Mouse (Mus musculus): ENCODE measurements at regions not wholly inside any gene's neighbourhood (a gene's known extent, or its start where the extent isn't known, plus 50 kb on each side); places are given as distances from the start of the nearest gene placed in this dataset.

DNA sequence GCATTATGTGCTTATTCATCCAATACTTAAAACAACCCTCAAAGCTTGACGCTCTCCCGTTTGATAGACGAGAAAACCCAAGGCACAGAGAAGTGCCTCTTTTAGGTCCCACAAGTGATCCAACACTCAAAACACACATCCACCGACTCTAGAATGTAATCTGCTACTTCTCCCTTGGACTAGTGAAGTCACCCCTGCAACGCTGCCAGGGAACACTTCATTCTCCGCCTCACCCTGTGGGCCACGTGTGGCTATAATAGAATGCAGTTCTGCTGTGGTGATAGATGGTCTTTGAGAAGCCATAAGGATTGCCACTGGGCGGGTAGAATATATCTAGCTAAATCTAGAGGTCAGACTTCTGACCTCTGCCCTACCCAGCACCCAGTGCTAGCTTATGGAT lies 57.0 kb upstream of the Kdm7a start:
- H3K4me3 ChIP-seq (ENCODE audit: low read depth, low read length): no peak overlapping the region
- no peak overlapping the region for H3K4me2 ChIP-seq (ENCODE audit: low read depth, severe bottlenecking)
- peaks cover 6% of the 10 kb centered on the region for H3K4me1 ChIP-seq (ENCODE audit: control insufficient read depth, insufficient read depth, low read length)
- WGBS: 75% methylated on average over 8 of the region's 8 CpGs
- no peaks in the 10 kb centered on the region for H3K36me3 ChIP-seq (ENCODE audit: control insufficient read depth, insufficient read depth, low read length)
- no peaks in the 10 kb centered on the region for H3K9me3 ChIP-seq (ENCODE audit: control insufficient read depth, low read length)
- DNase-seq (ENCODE audit: low spot score) (no peak), ATAC-seq (ENCODE audit: insufficient number of reproducible peaks, low FRiP score, low TSS enrichment, low read depth) (no peak)
- no peaks in the 10 kb centered on the region for H3K27me3 ChIP-seq (ENCODE audit: control insufficient read depth, insufficient read depth, low read length)
- no peak overlapping the region for H3K27ac ChIP-seq (replicated peaks; ENCODE audit: low read depth, low read length)
- H3K9ac ChIP-seq (ENCODE audit: low read length): no peak overlapping the region

GRCm38 (mm10) chr6:39261951-39262350 lies 55.4 kb upstream of the Kdm7a start:
- H3K27me3 ChIP-seq (ENCODE audit: control insufficient read depth, insufficient read depth, low read length): no peaks in the 10 kb centered on the region
- no peak overlapping the region for H3K27ac ChIP-seq (replicated peaks; ENCODE audit: low read depth, low read length)
- no peak overlapping the region for H3K4me2 ChIP-seq (ENCODE audit: low read depth, severe bottlenecking)
- H3K4me3 ChIP-seq (ENCODE audit: low read depth, low read length): no peak overlapping the region
- DNase-seq (ENCODE audit: low spot score): no peak
- no peaks in the 10 kb centered on the region for H3K36me3 ChIP-seq (ENCODE audit: control insufficient read depth, insufficient read depth, low read length)
- 58% methylated on average over 8 of the region's 8 CpGs for WGBS
- no peak overlapping the region for H3K9ac ChIP-seq (ENCODE audit: low read length)
- H3K4me1 ChIP-seq (ENCODE audit: control insufficient read depth, insufficient read depth, low read length): peaks cover 15% of the 10 kb centered on the region
- ATAC-seq (ENCODE audit: insufficient number of reproducible peaks, low FRiP score, low TSS enrichment, low read depth): no peak
- H3K9me3 ChIP-seq (ENCODE audit: control insufficient read depth, low read length): no peaks in the 10 kb centered on the region

DNA sequence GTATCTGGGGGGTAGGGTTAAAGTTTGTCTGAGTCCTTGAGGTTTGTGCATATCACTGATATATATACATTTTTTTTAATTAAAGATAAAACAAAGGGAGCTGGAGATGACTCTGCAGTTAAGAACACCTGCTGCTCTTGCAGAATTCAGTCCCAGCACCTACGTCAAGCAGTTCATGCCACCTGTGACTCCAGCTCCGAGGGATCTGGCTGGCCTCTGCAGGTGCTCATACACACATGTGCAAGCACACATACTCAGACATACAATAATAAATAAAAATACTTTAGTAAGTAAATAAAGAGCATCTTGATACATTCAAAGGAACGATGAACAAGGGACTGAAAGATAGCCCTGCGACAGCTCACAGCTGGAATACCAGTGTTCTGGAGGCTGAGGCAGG lies 53.9 kb upstream of the Kdm7a start:
- no peak for DNase-seq (ENCODE audit: low spot score)
- peaks cover 19% of the 10 kb centered on the region for H3K4me1 ChIP-seq (ENCODE audit: control insufficient read depth, insufficient read depth, low read length)

GRCm38 (mm10) chr6:39259129-39259528 lies 52.5 kb upstream of the Kdm7a start:
- Histone ChIP-seq H3K4me1 (ENCODE audit: control insufficient read depth, insufficient read depth, low read length) (peaks cover 16% of the 10 kb centered on the region), H3K27ac (replicated peaks; ENCODE audit: low read depth, low read length) (no peak overlapping the region), H3K9ac (ENCODE audit: low read length) (no peak overlapping the region), H3K27me3 (ENCODE audit: control insufficient read depth, insufficient read depth, low read length) (no peaks in the 10 kb centered on the region), H3K4me2 (ENCODE audit: low read depth, severe bottlenecking) (no peak overlapping the region), H3K36me3 (ENCODE audit: control insufficient read depth, insufficient read depth, low read length) (no peaks in the 10 kb centered on the region), H3K4me3 (ENCODE audit: low read depth, low read length) (no peak overlapping the region), H3K9me3 (ENCODE audit: control insufficient read depth, low read length) (no peaks in the 10 kb centered on the region)
- ATAC-seq (ENCODE audit: insufficient number of reproducible peaks, low FRiP score, low TSS enrichment, low read depth): no peak
- DNase-seq (ENCODE audit: low spot score): no peak
- WGBS: 86% methylated on average over 1 of the region's 1 CpGs

More for the DNA sequence above, 53.9 kb upstream of the Kdm7a start:
- no peak overlapping the region for H3K9ac ChIP-seq (ENCODE audit: low read length)
- no peaks in the 10 kb centered on the region for H3K9me3 ChIP-seq (ENCODE audit: control insufficient read depth, low read length)
- ATAC-seq (ENCODE audit: insufficient number of reproducible peaks, low FRiP score, low TSS enrichment, low read depth): no peak
- no peak overlapping the region for H3K4me2 ChIP-seq (ENCODE audit: low read depth, severe bottlenecking)
- no peak overlapping the region for H3K27ac ChIP-seq (replicated peaks; ENCODE audit: low read depth, low read length)
- H3K27me3 ChIP-seq (ENCODE audit: control insufficient read depth, insufficient read depth, low read length): no peaks in the 10 kb centered on the region
- H3K36me3 ChIP-seq (ENCODE audit: control insufficient read depth, insufficient read depth, low read length): no peaks in the 10 kb centered on the region
- no peak overlapping the region for H3K4me3 ChIP-seq (ENCODE audit: low read depth, low read length)
- 91% methylated on average over 4 of the region's 4 CpGs for WGBS

- Histone ChIP-seq H3K36me3 (ENCODE audit: control insufficient read depth, insufficient read depth, low read length) (no peaks in the 10 kb centered on the region), H3K4me3 (ENCODE audit: low read depth, low read length) (no peak overlapping the region), H3K9me3 (ENCODE audit: control insufficient read depth, low read length) (no peaks in the 10 kb centered on the region), H3K9ac (ENCODE audit: low read length) (no peak overlapping the region), H3K4me2 (ENCODE audit: low read depth, severe bottlenecking) (no peak overlapping the region), H3K27me3 (ENCODE audit: control insufficient read depth, insufficient read depth, low read length) (no peaks in the 10 kb centered on the region), H3K4me1 (ENCODE audit: control insufficient read depth, insufficient read depth, low read length) (peaks cover 12% of the 10 kb centered on the region), H3K27ac (replicated peaks; ENCODE audit: low read depth, low read length) (no peak overlapping the region)
- DNase-seq (ENCODE audit: low spot score) (no peak), ATAC-seq (ENCODE audit: insufficient number of reproducible peaks, low FRiP score, low TSS enrichment, low read depth) (no peak)
- WGBS: 83% methylated on average over 4 of the region's 4 CpGs
These were observed 52.1 kb upstream of the Kdm7a start for GRCm38 (mm10) chr6:39258656-39259055.

DNA sequence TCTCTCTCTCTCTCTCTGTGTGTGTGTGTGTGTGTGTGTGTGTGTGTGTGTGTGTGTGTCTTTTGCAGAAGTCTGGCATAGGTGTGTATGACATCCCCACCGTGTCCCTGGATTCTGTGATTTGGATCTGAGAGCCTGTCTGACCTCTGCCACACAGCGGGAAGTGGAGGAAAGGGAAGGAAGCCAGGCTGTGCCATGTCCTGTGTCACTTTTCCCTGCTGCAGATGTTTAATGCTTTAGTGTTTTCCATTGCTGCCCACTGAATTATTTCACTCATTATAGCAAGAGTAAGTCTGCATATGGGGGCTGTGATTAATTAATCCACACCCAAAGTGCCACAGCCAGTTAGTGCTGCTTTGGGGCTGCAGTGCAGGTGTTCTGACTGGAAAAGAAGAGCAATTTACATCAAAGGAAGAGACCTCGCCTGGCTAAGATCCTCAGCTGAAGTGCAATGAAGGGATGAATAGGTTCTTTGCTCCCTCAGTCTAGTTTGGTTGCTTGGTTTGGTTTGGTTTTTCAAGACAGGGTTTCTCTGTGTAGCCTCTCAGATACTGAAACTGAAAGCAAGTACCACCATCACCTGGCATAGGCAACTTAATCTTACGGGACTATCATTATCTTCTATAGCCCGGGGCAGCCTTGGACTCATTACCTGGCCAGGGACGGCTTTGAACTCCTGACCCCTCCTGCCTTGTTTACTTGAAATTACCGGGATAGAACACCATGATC lies 51.2 kb upstream of the Kdm7a start:
- ATAC-seq (ENCODE audit: insufficient number of reproducible peaks, low FRiP score, low TSS enrichment, low read depth): no peak
- WGBS: 25% methylated on average over 7 of the region's 7 CpGs

DNA sequence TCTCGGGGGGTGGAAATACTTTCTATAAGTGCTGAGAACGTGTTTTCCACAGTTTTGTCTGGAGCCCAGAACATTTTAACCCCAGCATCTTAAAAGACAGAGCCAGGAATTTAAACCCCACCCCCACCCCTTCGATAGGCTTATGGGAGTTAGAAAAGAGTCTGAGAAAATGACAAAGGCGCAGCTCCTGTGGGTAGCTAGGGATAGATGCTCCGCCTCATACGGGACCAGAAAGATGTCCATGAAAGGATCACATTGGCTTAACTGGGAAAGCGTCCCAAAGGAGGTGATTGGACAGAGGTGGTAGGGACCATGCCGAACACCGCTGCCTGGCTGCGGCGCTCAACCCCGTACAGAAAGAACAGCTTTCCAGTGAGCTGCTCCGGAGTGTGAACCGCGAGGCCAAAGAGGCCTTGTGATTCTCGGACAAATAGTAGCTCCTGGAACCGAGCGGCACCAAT lies 50.6 kb upstream of the Kdm7a start:
- Histone ChIP-seq H3K4me3 (ENCODE audit: low read depth, low read length) (peak overlapping the region; percentile 42), H3K27me3 (ENCODE audit: control insufficient read depth, insufficient read depth, low read length) (no peaks in the 10 kb centered on the region), H3K36me3 (ENCODE audit: control insufficient read depth, insufficient read depth, low read length) (no peaks in the 10 kb centered on the region), H3K9ac (ENCODE audit: low read length) (peak overlapping the region; percentile 64), H3K4me1 (ENCODE audit: control insufficient read depth, insufficient read depth, low read length) (peaks cover 12% of the 10 kb centered on the region), H3K27ac (replicated peaks; ENCODE audit: low read depth, low read length) (peak overlapping the region; percentile 56; the same call in 1 of the 2 replicates), H3K4me2 (ENCODE audit: low read depth, severe bottlenecking) (peak overlapping the region; percentile 86), H3K9me3 (ENCODE audit: control insufficient read depth, low read length) (no peaks in the 10 kb centered on the region)
- DNase-seq (ENCODE audit: low spot score) (peak; percentile 73), ATAC-seq (ENCODE audit: insufficient number of reproducible peaks, low FRiP score, low TSS enrichment, low read depth) (peak; percentile 42)
- under 1% methylated on average over 18 of the region's 18 CpGs for WGBS

More for the DNA sequence above, 51.2 kb upstream of the Kdm7a start:
- peaks cover 12% of the 10 kb centered on the region for H3K4me1 ChIP-seq (ENCODE audit: control insufficient read depth, insufficient read depth, low read length)
- peak overlapping the region; percentile 86 for H3K4me2 ChIP-seq (ENCODE audit: low read depth, severe bottlenecking)
- no peaks in the 10 kb centered on the region for H3K36me3 ChIP-seq (ENCODE audit: control insufficient read depth, insufficient read depth, low read length)
- H3K27ac ChIP-seq (replicated peaks; ENCODE audit: low read depth, low read length): no peak overlapping the region; the same call in 1 of the 2 replicates
- peak overlapping the region; percentile 42; the same call in 1 of the 2 replicates for H3K4me3 ChIP-seq (ENCODE audit: low read depth, low read length)
- no peaks in the 10 kb centered on the region for H3K9me3 ChIP-seq (ENCODE audit: control insufficient read depth, low read length)
- peak overlapping the region; percentile 64; the same call in 1 of the 2 replicates for H3K9ac ChIP-seq (ENCODE audit: low read length)
- no peak for DNase-seq (ENCODE audit: low spot score)
- no peaks in the 10 kb centered on the region for H3K27me3 ChIP-seq (ENCODE audit: control insufficient read depth, insufficient read depth, low read length)

DNA sequence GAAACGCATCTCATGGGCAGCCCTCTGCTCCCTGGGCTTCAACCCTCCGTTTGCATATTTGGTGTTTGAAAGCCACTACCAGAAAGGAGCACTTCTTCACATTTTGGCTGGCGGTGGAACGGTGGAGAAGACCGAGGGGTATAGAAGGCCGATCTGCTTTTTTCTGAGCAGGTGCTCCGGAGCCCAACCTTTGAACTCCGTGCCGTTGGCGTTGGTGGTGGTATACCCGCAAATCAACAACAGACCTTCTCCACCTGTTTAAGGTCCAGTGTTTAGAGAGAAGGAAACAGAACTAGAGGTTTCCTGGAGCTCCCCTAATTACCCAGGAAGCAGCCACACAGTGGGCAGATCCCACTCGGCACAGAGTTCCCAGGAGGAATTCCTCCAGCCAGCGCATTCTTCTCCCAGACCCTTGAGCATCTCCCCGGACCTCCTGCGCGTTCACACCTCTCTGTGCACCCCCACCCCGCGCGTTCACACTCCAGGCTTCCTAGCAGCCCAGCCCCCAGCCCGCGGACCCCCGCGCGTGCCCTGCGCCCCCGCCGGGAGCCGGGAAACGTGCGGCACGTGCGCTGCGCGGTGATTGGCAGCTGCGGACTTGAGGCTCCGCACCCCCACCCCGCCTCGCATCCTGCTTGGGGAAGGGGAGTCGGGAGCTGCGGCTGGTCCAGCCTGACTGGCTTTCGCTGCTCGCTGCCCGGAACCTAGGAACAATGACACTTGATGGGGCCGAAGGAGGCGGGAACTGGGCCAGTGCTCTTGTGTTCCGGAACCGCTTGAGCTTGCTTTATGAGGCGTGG lies 49.9 kb upstream of the Kdm7a start:
- Histone ChIP-seq H3K36me3 (ENCODE audit: control insufficient read depth, insufficient read depth, low read length) (no peaks in the 10 kb centered on the region), H3K4me2 (ENCODE audit: low read depth, severe bottlenecking) (peak overlapping the region; percentile 86), H3K4me3 (ENCODE audit: low read depth, low read length) (peak overlapping the region; percentile 42), H3K9ac (ENCODE audit: low read length) (peak overlapping the region; percentile 64), H3K9me3 (ENCODE audit: control insufficient read depth, low read length) (no peaks in the 10 kb centered on the region), H3K4me1 (ENCODE audit: control insufficient read depth, insufficient read depth, low read length) (peaks cover 12% of the 10 kb centered on the region), H3K27ac (replicated peaks; ENCODE audit: low read depth, low read length) (peak overlapping the region; percentile 56; the same call in 1 of the 2 replicates), H3K27me3 (ENCODE audit: control insufficient read depth, insufficient read depth, low read length) (no peaks in the 10 kb centered on the region)
- under 1% methylated on average over 48 of the region's 48 CpGs for WGBS
- ATAC-seq (ENCODE audit: insufficient number of reproducible peaks, low FRiP score, low TSS enrichment, low read depth) (peak; percentile 88), DNase-seq (ENCODE audit: low spot score) (peak; percentile 88)
